Comparison of ENCODE assay signal across 8 mouse cellular contexts in the genomic region with DNA sequence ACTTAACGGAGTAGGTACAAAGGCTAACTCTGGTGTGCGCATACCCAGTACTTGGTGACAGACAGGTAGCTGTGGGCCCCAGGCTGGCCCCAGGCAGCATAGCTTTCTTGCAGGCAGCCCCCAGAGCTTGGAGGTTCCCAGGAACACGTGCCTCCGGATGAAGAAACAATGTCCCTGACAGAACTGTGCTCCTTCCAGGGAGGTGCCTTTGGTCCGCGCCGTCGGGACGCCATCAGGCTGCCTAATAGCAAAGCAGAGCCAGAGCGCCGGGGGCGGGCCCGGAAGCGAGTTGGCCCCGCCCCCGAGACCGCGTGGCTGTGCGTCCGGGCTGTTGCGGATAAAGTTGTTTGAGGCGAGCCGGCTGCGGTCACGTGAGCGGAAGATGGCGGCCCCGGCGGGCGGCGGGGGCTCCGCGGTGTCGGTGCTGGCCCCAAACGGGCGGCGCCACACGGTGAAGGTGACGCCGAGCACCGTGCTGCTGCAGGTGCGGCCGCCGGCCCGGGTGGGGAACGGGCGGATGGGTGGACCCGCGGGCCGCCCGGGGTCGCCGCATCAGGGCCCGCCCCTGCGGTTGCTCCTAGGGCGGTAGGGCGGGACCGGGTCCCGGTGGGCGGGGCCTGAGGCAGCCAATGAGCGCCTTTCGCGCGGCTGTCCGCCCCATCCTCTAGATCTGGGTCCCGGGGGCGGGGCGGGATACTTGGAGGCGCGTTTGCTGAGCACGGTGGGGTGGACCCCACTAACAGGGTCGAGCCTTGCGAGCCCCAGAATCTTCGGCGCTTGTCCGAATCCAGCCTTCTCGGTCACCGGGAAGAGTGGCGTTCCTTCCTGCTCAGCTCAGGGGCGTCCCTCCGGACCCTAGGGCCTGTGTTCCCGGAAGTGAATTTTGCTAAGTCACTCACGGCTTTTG. TPM values are rescaled to one million over a fixed set of nuclear protein-coding genes. Genes with fewer than 3 reads are reported as not detected.
DNase-seq lines count a peak whose midpoint lies in the region; ATAC-seq and TF ChIP-seq lines count a peak whose summit lies in the region.

TSS of gene Aspscr1 (plus strand) at position 287 of the 907 bp plus-strand sequence.

- H3ac ChIP-seq in C2C12 (ENCODE audit: control insufficient read depth, insufficient read length, low read depth), result peak within 1 kb of the TSS; percentile 87

- ATAC-seq in heart, embryonic 12.5 days (ENCODE audit: insufficient number of reproducible peaks, low FRiP score), result peak; percentile 99
- ATAC-seq in kidney, postnatal 0 days (replicated peaks; ENCODE audit: low FRiP score, low read depth), result peak; percentile 94
- peak; percentile 97 for ATAC-seq in liver, embryonic 11.5 days (replicated peaks; ENCODE audit: low FRiP score)
- peak; percentile 97 for ATAC-seq in stomach, embryonic 14.5 days (ENCODE audit: insufficient number of reproducible peaks, insufficient read depth, low FRiP score, low read depth)

- peaks cover 37% of the 10 kb centered on the region for H3K79me2 ChIP-seq in C2C12 (ENCODE audit: control insufficient read depth, insufficient read depth)

- DNase-seq in brain, embryonic 14.5 days (ENCODE audit: low read depth), result peak; percentile 97
- peak; percentile 98 for DNase-seq in kidney, postnatal 0 days (ENCODE audit: low spot score)
- DNase-seq in liver, embryonic 11.5 days (ENCODE audit: low spot score), result peak; percentile 98
- DNase-seq in naive thymus-derived CD4-positive, alpha-beta T cell, adult 2 months (ENCODE audit: low read depth), result peak; percentile 97

- peaks cover 11% of the 10 kb centered on the region for H3K36me3 ChIP-seq in C2C12 (ENCODE audit: control insufficient read depth, insufficient read depth)
- peaks cover 26% of the 10 kb centered on the region for H3K36me3 ChIP-seq in erythroblast, embryonic 14.5 days (ENCODE audit: control insufficient read depth)
- H3K36me3 ChIP-seq in heart, embryonic 12.5 days, result peaks cover 19% of the 10 kb centered on the region
- H3K36me3 ChIP-seq in kidney, postnatal 0 days (ENCODE audit: insufficient read depth, low read length), result 0 out of 2 replicates have a peak, but pooled peaks cover 4% of the 10 kb centered on the region
- H3K36me3 ChIP-seq in liver, embryonic 11.5 days (ENCODE audit: control insufficient read depth, insufficient read depth, low read length), result 0 out of 2 replicates have a peak, but pooled peaks cover 2% of the 10 kb centered on the region
- H3K36me3 ChIP-seq in stomach, embryonic 14.5 days (ENCODE audit: control insufficient read depth, insufficient read depth, low read length), result peaks cover 2% of the 10 kb centered on the region

- H3K27me3 ChIP-seq in C2C12 (ENCODE audit: control insufficient read depth, insufficient read depth, insufficient read length), result no peaks in the 10 kb centered on the region
- H3K27me3 ChIP-seq in erythroblast, embryonic 14.5 days (ENCODE audit: control insufficient read depth), result peaks cover 8% of the 10 kb centered on the region
- H3K27me3 ChIP-seq in heart, embryonic 12.5 days (replicated peaks), result no peaks in the 10 kb centered on the region
- H3K27me3 ChIP-seq in kidney, postnatal 0 days (ENCODE audit: insufficient read depth, low read length), result no peaks in the 10 kb centered on the region
- no peaks in the 10 kb centered on the region for H3K27me3 ChIP-seq in liver, embryonic 11.5 days (replicated peaks; ENCODE audit: control insufficient read depth, insufficient read depth, low read length)
- H3K27me3 ChIP-seq in stomach, embryonic 14.5 days (ENCODE audit: control insufficient read depth, insufficient read depth, low read length), result no peaks in the 10 kb centered on the region

- H3K4me1 ChIP-seq in erythroblast, embryonic 14.5 days (ENCODE audit: control insufficient read depth), result peaks cover 35% of the 10 kb centered on the region
- H3K4me1 ChIP-seq in heart, embryonic 12.5 days (replicated peaks), result peaks cover 16% of the 10 kb centered on the region
- no peaks in the 10 kb centered on the region for H3K4me1 ChIP-seq in kidney, postnatal 0 days (replicated peaks; ENCODE audit: insufficient read depth, low read length)
- peaks cover 10% of the 10 kb centered on the region; the same call in 1 of the 2 replicates for H3K4me1 ChIP-seq in liver, embryonic 11.5 days (replicated peaks; ENCODE audit: control insufficient read depth, insufficient read depth, low read length)
- 0 out of 2 replicates have a peak, but pooled peaks cover 4% of the 10 kb centered on the region for H3K4me1 ChIP-seq in stomach, embryonic 14.5 days (ENCODE audit: control insufficient read depth, insufficient read depth, low read length)

- TF ChIP-seq POLR2A in brain, embryonic 14.5 days (IDR thresholded peaks at IDR 0.05; ENCODE audit: borderline replicate concordance, extremely low read depth, insufficient read depth, insufficient read length, poor library complexity, severe bottlenecking), result peak; percentile 44

- peak within 1 kb of the TSS; percentile 48 for H3K4me3 ChIP-seq in C2C12 (ENCODE audit: insufficient read depth, poor library complexity, severe bottlenecking)
- peak within 1 kb of the TSS; percentile 84 for H3K4me3 ChIP-seq in erythroblast, embryonic 14.5 days (replicated peaks)
- peak within 1 kb of the TSS; percentile 69 for H3K4me3 ChIP-seq in heart, embryonic 12.5 days
- peak within 1 kb of the TSS; percentile 77 for H3K4me3 ChIP-seq in kidney, postnatal 0 days (replicated peaks; ENCODE audit: low read depth, low read length)
- H3K4me3 ChIP-seq in liver, embryonic 11.5 days (ENCODE audit: low read depth, low read length), result peak within 1 kb of the TSS; percentile 66
- H3K4me3 ChIP-seq in stomach, embryonic 14.5 days (ENCODE audit: low read depth, low read length), result peak within 1 kb of the TSS; percentile 73

- 1% methylated on average over 82 of the region's 83 CpGs for WGBS in heart, embryonic 12.5 days
- WGBS in kidney, postnatal 0 days, result 1% methylated on average over 83 of the region's 83 CpGs
- 1% methylated on average over 83 of the region's 83 CpGs for WGBS in liver, embryonic 11.5 days
- WGBS in stomach, embryonic 14.5 days, result under 1% methylated on average over 78 of the region's 83 CpGs

- H3K27ac ChIP-seq in heart, embryonic 12.5 days (ENCODE audit: poor library complexity, severe bottlenecking), result peak within 1 kb of the TSS; percentile 80
- peak within 1 kb of the TSS; percentile 89 for H3K27ac ChIP-seq in kidney, postnatal 0 days
- H3K27ac ChIP-seq in liver, embryonic 11.5 days (ENCODE audit: low read depth, low read length), result peak within 1 kb of the TSS; percentile 85
- peak within 1 kb of the TSS; percentile 76 for H3K27ac ChIP-seq in stomach, embryonic 14.5 days (ENCODE audit: low read length)

- no peak for TF ChIP-seq CTCF in C2C12 (IDR thresholded peaks at IDR 0.05; ENCODE audit: control insufficient read depth, insufficient read depth, insufficient read length)
- no peak for TF ChIP-seq CTCF in brain, embryonic 14.5 days (IDR thresholded peaks at IDR 0.05; ENCODE audit: borderline replicate concordance, extremely low read depth, insufficient read depth, insufficient read length)
- TF ChIP-seq CTCF in kidney, postnatal 0 days (IDR thresholded peaks at IDR 0.05; ENCODE audit: low read depth), result no peak

- H3K79me3 ChIP-seq in C2C12 (ENCODE audit: low read depth), result no peaks in the 10 kb centered on the region

- no peaks in the 10 kb centered on the region for H3K9me3 ChIP-seq in erythroblast, embryonic 14.5 days (ENCODE audit: control insufficient read depth, low read length)
- no peaks in the 10 kb centered on the region for H3K9me3 ChIP-seq in heart, embryonic 12.5 days (replicated peaks)
- H3K9me3 ChIP-seq in kidney, postnatal 0 days (replicated peaks; ENCODE audit: low read length), result no peaks in the 10 kb centered on the region
- H3K9me3 ChIP-seq in liver, embryonic 11.5 days (ENCODE audit: control insufficient read depth, low read length), result no peaks in the 10 kb centered on the region
- no peaks in the 10 kb centered on the region for H3K9me3 ChIP-seq in stomach, embryonic 14.5 days (ENCODE audit: control insufficient read depth, low read depth, low read length)

- H3K9ac ChIP-seq in heart, embryonic 12.5 days, result peak within 1 kb of the TSS; percentile 75
- H3K9ac ChIP-seq in kidney, postnatal 0 days (ENCODE audit: low read depth, low read length), result peak within 1 kb of the TSS; percentile 87
- H3K9ac ChIP-seq in liver, embryonic 11.5 days (ENCODE audit: low read depth, low read length), result peak within 1 kb of the TSS; percentile 68
- peak within 1 kb of the TSS; percentile 64 for H3K9ac ChIP-seq in stomach, embryonic 14.5 days (replicated peaks; ENCODE audit: low read depth, low read length)

- peak within 1 kb of the TSS; percentile 86 for H3K4me2 ChIP-seq in heart, embryonic 12.5 days
- peak within 1 kb of the TSS; percentile 80 for H3K4me2 ChIP-seq in kidney, postnatal 0 days (ENCODE audit: low read length)
- H3K4me2 ChIP-seq in liver, embryonic 11.5 days, result peak within 1 kb of the TSS; percentile 95
- H3K4me2 ChIP-seq in stomach, embryonic 14.5 days (replicated peaks; ENCODE audit: low read depth, low read length), result peak within 1 kb of the TSS; percentile 90

TF ChIP-seq in C2C12, 6 proteins besides CTCF, POLR2A, EP300 and RAD21:
- TF ChIP-seq MYOD1 (IDR thresholded peaks at IDR 0.05; ENCODE audit: control insufficient read depth, insufficient read length, low read depth) (no peak), MAX (IDR thresholded peaks at IDR 0.05) (peak; percentile 94), USF1 (IDR thresholded peaks at IDR 0.05; ENCODE audit: low read depth) (peak; percentile 93), FOSL1 (IDR thresholded peaks at IDR 0.05; ENCODE audit: insufficient read depth, low read length, poor library complexity, severe bottlenecking) (no peak)

RNA-seq across cellular contexts. Expression of gene Aspscr1, which starts in this region (rescaled TPM):
- polyA plus RNA-seq in C2C12 (2012; fragmentation: generic; extraction: Trizol), result 66.0 TPM
- 83.0 and 90.3 TPM in 2 replicates for polyA plus RNA-seq in brain, embryonic 14.5 days (2012; rRNA removed)
- 50.9 and 60.7 TPM in 2 replicates for polyA plus RNA-seq in erythroblast, embryonic 14.5 days (2012)
- polyA plus RNA-seq in heart, embryonic 12.5 days (2016; fragmentation: Nextera tagmentation; extraction: Ambion mirVana), result 103 and 114 TPM in 2 replicates
- polyA plus RNA-seq in kidney, postnatal 0 days (2015; fragmentation: Nextera tagmentation; extraction: Ambion mirVana), result 122 TPM in 2 replicates
- polyA plus RNA-seq in liver, embryonic 11.5 days (2014; fragmentation: Nextera tagmentation; extraction: Ambion mirVana), result 83.7 and 97.1 TPM in 2 replicates
- polyA plus RNA-seq in stomach, embryonic 14.5 days (2014; fragmentation: Nextera tagmentation; extraction: Ambion mirVana), result 115 and 116 TPM in 2 replicates

Comparison
In these comparisons a context has a peak if more than half of its experiments do, and no peak if none do; other contexts are left out.
1. Peak in every context shown above with its lines: DNase-seq, ATAC-seq, H3K4me3 ChIP-seq and H3K27ac ChIP-seq.